Mouse (Mus musculus): ENCODE measurements around the gene Pcbd1.
"Not testable (repeated sequence)": the region's sequence is repeated elsewhere in the genome, so short reads cannot be mapped to it uniquely, and the experiment has no call there.

Pcbd1 gene

DNA sequence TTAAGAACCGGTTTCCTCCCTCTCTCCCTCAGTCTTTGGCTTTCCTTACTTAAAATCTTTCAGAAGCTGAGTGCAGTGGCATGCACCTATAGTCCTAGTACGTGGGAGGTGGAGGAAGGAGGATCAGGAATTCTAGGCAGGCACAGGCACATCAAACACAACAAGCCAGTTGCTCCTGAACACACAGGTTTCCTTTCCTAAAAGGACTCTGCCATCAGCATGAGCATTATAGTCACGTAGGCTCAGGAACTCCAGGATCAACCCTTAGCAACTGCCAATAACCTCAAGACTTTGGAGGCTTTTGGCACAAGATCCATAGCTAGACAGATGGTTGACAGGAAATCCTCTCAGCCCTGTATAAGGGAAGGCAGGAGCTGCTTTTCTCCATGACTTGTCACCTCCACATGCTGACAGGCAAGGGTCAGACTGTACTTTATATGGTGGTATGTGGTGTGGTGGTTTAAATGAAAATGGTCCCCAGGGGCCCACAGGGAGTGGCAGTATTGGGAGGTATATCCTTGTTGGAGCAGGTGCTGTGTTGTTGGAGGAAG lies 14.5 kb downstream of the Pcbd1 start:
- no peak for DNase-seq

DNA sequence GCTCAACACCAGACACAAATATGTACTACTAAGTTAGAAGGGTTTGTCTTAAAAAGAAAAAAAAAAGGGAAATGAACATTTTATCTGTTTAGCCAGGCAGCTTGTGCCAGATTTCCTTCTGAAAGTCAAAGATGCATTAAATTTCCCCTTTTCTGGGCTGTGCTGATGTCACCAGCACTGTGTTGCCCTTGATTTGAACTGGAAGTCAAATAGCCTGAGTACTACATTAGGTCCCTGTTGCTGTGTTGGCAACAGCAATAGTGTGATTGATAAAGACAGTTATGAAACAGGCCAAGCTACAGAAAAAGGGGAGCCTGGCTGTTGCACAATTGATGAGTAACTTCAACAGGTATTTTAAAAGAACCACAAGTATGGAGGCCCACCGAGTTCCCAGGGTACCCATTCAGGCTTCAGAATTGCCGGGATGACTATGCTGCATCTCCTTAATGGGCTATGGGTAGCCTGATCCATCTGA lies 25.2 kb downstream of the Pcbd1 start:
- no peak for DNase-seq

DNA sequence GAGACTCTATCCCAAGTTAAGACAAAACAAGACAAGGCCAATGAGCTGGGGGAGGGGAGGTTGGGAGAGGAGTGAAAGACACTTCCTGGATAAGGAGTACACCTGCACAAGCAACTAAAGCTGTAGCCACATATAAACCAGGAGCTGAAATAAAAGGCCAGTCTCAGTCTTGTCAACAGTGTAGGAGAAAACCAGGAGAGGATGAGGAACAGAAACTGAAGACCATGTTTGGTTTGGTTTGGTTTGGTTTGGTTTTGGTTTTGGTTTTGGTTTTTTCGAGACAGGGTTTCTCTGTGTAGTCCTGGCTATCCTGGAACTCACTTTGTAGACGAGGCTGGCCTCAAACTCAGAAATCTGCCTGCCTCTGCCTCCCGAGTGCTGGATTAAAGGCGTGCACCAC lies 32.6 kb downstream of the Pcbd1 start:
- DNase-seq = not testable (repeated sequence)

DNA sequence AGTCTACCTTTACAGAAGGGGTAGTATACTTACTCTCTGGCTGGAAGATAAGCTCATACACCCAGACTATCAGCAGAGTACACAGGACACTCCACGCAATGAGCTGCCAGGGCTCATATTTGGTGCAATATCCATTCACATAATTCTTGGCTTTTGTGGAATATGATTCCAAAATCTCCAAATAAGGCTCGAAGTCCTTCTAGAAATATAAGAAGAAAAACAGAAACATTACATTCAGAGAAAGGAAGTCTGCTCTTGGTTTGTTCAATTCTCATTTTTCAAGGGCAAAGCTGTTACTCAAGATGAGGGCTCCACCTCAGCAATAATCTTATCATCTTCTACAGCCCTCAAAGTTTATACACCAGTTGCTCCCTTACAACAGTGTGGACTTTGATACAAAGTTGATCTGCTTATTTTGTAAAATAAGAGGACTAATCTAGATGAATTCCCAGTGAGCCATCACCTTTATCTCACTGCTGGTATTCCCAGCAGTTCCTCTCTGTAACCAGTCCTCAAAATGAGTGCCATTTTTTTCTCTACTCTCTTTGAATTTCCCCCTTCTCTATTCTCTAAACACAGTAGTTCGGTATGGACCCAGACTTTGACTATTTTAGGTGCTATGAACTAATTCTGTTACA lies 34.3 kb downstream of the Pcbd1 start:
- DNase-seq = no peak

DNA sequence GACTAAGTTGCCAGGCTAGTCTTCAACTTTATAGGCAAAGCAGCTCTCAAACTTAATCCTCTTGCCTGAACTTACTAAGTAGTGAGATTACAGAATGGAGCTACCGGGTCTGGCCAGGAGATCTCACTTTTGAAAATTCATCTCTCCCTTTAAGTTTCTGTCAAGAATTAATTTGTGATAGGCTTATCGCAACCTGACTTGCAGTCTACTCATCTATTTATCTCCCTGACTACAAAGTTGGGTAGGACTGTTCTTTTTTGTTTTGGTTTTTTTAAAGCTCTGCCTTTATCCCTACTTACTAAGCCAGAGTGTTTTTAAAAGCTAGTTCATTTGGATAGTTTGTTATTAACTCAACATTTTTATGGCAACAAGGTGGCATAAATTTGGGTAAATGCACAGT lies 35.3 kb downstream of the Pcbd1 start:
- no peak for DNase-seq

DNA sequence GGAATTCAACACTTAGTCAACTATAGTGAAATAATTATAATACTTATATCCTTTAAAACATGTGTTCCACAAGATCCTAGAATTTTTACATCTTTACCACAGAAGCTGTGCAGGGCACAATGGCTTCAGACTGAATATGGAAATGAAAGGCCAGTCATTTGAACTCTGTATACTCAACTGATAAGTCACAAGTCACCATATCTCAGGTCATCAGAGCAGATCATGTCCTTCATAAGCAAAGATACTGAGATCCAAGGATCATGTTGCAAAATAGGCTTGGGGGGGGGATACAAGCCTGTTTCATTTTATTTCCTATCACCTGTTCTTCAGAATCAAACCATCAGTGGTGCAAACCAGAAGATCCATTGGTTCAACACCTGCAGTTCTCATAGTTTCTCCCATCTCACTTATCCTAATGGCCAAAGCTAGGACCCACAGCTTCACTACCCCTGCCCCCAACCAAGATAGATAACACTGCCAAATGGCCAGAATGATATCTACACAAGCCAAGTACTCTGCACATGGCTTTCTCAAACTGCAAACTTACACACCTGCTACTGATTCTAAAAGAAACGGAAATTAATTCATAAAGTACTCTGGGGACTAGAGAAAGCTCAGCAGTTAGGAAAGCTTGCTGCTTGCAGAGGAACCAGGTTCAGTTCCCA lies 39.7 kb downstream of the Pcbd1 start:
- DNase-seq = no peak

DNA sequence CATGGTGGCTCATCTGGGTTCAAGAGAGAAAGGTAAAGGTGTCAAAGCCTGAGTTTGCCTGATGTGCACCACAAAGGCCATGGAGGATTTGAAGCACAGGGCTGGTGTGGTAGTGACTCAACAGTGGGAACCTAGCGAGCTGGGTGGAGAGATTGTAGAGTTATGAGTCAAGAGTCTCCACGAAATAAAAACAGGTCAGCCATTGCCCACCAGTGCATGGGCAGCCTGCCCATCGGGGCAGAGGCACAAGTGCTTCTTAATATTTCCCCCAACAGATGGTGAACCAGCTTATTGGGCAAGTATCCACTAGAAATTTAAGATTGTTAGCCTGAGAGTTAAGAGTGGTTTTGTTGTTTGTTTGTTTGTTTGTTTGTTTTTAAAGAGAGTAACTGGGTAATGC lies 41.8 kb downstream of the Pcbd1 start:
- DNase-seq = no peak

DNA sequence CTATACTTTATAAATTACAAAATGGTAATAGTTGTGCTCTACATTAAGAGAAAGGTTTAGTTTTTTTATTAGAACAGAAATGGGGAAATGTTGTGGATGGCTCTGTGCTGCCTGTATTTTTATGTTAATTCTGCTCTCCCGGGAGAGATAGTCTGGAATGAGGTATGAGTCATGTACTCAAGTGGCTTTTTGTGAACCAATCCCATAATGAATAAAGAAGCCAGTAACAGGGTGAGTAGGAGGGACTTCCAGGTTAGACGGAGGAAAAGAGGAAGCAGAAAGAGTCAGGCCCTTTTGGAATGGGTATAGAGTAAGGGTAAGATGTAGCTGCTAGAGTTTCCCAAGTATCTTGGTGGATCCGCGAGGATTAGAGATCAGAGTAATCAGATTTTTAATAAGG lies 44.9 kb downstream of the Pcbd1 start:
- no peak for DNase-seq

DNA sequence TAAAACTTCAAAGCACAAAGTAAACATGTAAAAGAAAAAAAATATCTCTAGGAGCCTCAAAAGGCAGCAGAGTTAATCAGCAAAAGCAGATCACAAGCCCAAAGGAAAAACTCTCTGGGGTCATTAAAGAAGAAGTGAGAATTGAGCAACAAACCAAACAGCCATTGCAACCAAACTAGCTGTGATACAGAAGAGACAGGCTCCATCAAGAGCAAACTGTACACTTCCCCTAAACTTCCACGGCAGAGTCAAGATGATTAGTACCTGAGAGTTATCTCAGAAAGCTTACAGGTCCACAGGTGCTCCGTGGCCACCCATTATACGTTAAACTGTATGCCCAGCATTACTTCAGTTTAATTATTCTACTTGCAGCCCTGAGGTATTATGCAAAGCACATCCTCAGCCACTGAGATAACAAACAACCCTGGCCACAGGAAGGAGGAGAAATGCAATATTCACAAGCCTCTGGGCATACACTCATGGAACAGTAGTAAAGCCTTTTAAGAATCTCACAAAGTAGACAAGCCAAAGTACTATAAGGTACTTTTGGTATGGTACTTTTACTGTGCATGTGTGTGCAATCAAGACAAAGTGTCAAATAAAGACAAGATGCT lies 46.2 kb downstream of the Pcbd1 start:
- DNase-seq = peak; percentile 27

DNA sequence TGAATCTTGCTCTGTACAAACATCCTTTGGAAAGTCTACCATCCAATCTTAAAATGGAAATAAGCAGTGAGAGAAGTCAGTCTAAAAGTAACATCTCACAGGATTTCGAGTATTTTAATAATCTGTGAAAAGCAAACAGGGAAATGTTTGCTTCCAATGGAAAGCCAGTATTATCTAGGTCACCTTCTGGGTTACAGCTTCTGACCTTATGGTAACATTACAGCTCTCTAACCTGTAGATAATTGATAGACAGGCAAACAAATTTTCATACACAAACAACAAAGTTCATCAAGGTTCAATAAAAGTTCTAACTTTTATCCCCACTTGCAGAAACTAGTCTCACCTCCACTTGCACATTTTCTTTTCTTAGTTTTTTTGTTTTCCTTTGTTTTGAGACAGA lies 48.4 kb downstream of the Pcbd1 start:
- DNase-seq = no peak

DNA sequence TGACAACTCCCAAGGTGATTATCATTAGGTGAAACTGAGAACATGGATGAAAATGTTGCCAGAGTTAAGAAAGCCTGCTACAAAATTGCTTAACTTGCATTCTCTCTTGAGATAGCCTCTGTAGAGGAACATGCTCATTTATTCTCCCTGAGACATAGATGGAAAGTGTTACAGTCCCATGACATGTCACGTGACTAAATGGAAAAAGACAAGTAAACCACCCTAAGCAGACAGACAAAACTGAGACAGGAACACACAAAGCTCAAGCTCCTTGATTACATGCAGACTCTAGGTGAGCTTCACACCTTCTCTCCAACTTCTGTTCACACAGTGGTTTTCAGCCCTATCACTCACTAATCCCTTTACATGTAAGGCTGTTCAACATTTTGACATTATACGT lies 54.2 kb downstream of the Pcbd1 start:
- DNase-seq = no peak
